Mouse (Mus musculus) liver, embryonic 12.5 days (tissue): ENCODE data around the gene Rpl28. TPM values are rescaled to one million over a fixed set of nuclear protein-coding genes. Genes with fewer than 3 reads are reported as not detected.
"Not testable (repeated sequence)": the region's sequence is repeated elsewhere in the genome, so short reads cannot be mapped to it uniquely, and the experiment has no call there.

Experiments used
- ATAC-seq: fragments of 200-750 bp; cut with Nextera tagmentation; 2 replicates; pipeline ENCODE4 v1.8.0; 2017; ENCODE audit warnings: moderate number of reproducible peaks, mild to moderate bottlenecking, moderate library complexity
- H3K27ac ChIP-seq: fragments of 300-500 bp; sonication (generic); 2 replicates; pipeline ENCODE4 v1.5.1; 2016; ENCODE audit warnings: mild to moderate bottlenecking
- H3K27me3 ChIP-seq: fragments of 300-500 bp; sonication (generic); replicated peaks from 2 replicates; pipeline ENCODE4 v1.6.1; 2016; ENCODE audit warnings: mild to moderate bottlenecking, moderate library complexity
- H3K36me3 ChIP-seq: fragments of 300-500 bp; sonication (generic); 2 replicates; pipeline ENCODE4 v1.6.1; 2016; ENCODE audit warnings: mild to moderate bottlenecking, moderate library complexity
- H3K4me1 ChIP-seq: fragments of 300-500 bp; sonication (generic); 2 replicates; pipeline ENCODE4 v1.6.1; 2016
- H3K4me2 ChIP-seq: fragments of 300-500 bp; sonication (generic); 2 replicates; pipeline ENCODE4 v1.6.1; 2016; ENCODE audit warnings: mild to moderate bottlenecking, moderate library complexity
- H3K4me3 ChIP-seq: fragments of 300-500 bp; sonication (generic); 2 replicates; pipeline ENCODE4 v1.5.1; 2016; ENCODE audit warnings: mild to moderate bottlenecking, moderate library complexity
- H3K9ac ChIP-seq: fragments of 300-500 bp; sonication (generic); 2 replicates; pipeline ENCODE4 v1.6.1; 2016; ENCODE audit warnings: mild to moderate bottlenecking, moderate library complexity
- H3K9me3 ChIP-seq: fragments of 300-500 bp; sonication (generic); replicated peaks from 2 replicates; pipeline ENCODE4 v1.6.1; 2016; ENCODE audit warnings: mild to moderate bottlenecking, moderate library complexity
- WGBS: fragments of 180-500 bp; shearing (Covaris S2); methylation state at CpG from one replicate; pipeline ENCODE4 v1.1.7; 2016; ENCODE audit not compliant: insufficient replicate concordance; 5-methylcytosine and 5-hydroxymethylcytosine counted together
- polyA plus RNA-seq: library from polyadenylated mRNA; unstranded; fragments of >200 nt; fragmentation: Nextera tagmentation; extraction: Ambion mirVana; gene quantifications from 2 replicates; pipeline ENCODE4 v1.2.1, GENCODE M21; 2016

Rpl28 gene
- polyA plus RNA-seq, 1 experiment from 2014 or later = 413 TPM

GRCm38 (mm10) chr7:4789436-4789935 is 3.2 kb upstream of the Rpl28 start, which contains the start of gene Tmem238:
Gene Tmem238, minus strand, starts transcription at chr7:4789656.
- Histone ChIP-seq H3K9ac (peak within 1 kb of the TSS; percentile 93), H3K27ac (peak within 1 kb of the TSS; percentile 87), H3K4me2 (peak within 1 kb of the TSS; percentile 96), H3K4me1 (peaks cover 59% of the 10 kb centered on the region), H3K9me3 (no peaks in the 10 kb centered on the region), H3K36me3 (peaks cover 17% of the 10 kb centered on the region), H3K4me3 (peak within 1 kb of the TSS; percentile 81), H3K27me3 (no peaks in the 10 kb centered on the region)
- peak; percentile 30; the same call in 1 of the 2 replicates for ATAC-seq
- WGBS = 7% methylated on average over 40 of the region's 40 CpGs

GRCm38 (mm10) chr7:4793248-4793647 is 574 bp downstream of the Rpl28 start:
- peak overlapping the region; percentile 94 for H3K9ac ChIP-seq
- ATAC-seq = not testable (repeated sequence)

DNA sequence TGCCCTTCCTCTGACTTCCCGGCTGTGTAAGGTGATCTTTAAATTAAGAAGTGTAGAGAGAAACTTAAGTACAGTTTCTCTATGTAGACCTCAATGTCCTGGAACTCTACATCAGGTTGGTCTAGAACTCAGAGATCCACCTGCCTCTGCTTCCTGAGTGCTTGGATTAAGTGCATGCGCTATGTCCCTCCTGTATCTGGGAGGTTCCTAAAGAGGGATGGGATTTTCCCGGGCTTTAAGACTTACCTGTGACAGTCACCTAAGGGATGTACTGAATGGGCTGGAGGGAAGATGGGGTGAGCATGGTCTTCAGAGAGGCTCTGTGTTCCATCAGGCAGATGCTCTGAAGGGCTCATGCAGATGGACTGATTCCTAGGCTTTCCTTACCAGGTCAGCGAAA is 1.0 kb downstream of the Rpl28 start:
- no peak for ATAC-seq
- Histone ChIP-seq H3K4me1 (peaks cover 47% of the 10 kb centered on the region), H3K9me3 (no peaks in the 10 kb centered on the region), H3K27me3 (no peaks in the 10 kb centered on the region), H3K9ac (peak overlapping the region; percentile 94), H3K4me3 (peak overlapping the region; percentile 87), H3K36me3 (peaks cover 49% of the 10 kb centered on the region), H3K27ac (peak overlapping the region; percentile 96), H3K4me2 (peak overlapping the region; percentile 83)
- 17% methylated on average over 4 of the region's 4 CpGs for WGBS

More at GRCm38 (mm10) chr7:4793248-4793647, 574 bp downstream of the Rpl28 start:
- WGBS = under 1% methylated on average over 31 of the region's 31 CpGs
- Histone ChIP-seq H3K4me1 (peaks cover 51% of the 10 kb centered on the region), H3K4me3 (peak overlapping the region; percentile 87), H3K4me2 (peak overlapping the region; percentile 83), H3K36me3 (peaks cover 47% of the 10 kb centered on the region), H3K27ac (peak overlapping the region; percentile 96)
- H3K9me3 ChIP-seq, H3K27me3 ChIP-seq: not testable (repeated sequence)

DNA sequence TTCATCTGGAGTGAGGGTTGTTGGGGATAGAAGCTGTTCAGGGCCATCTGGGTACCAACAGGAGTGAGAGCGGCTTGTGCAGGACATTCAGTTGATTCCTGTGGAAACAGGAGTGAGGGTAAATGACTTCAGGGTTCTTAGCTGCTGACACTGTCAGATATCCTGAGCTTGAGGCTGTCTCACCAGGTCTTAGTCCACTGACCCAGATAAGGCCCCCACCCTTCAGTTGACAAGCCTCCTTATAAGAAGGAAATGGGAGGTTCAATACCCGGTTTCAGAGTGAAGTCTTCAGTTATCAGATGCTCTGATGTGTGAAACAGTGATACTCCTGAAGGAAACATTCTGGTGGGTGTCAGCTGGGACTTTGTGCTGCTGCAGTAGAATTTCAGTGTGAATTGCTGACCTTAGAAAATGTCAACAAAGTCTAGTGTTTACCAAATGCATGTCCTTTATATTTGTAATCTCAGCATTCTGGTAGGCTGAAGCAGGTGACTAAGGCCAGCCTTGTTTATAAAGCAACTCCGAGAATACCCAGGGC is 2.0 kb downstream of the Rpl28 start:
- H3K9me3 ChIP-seq = no peaks in the 10 kb centered on the region
- peak overlapping the region; percentile 96 for H3K27ac ChIP-seq
- H3K4me3 ChIP-seq = peak overlapping the region; percentile 87
- H3K9ac ChIP-seq = peak overlapping the region; percentile 94
- WGBS = 55% methylated on average over 3 of the region's 3 CpGs
- H3K4me1 ChIP-seq = peaks cover 40% of the 10 kb centered on the region
- peak overlapping the region; percentile 83 for H3K4me2 ChIP-seq
- no peak for ATAC-seq
- H3K27me3 ChIP-seq = no peaks in the 10 kb centered on the region
- peaks cover 49% of the 10 kb centered on the region for H3K36me3 ChIP-seq

DNA sequence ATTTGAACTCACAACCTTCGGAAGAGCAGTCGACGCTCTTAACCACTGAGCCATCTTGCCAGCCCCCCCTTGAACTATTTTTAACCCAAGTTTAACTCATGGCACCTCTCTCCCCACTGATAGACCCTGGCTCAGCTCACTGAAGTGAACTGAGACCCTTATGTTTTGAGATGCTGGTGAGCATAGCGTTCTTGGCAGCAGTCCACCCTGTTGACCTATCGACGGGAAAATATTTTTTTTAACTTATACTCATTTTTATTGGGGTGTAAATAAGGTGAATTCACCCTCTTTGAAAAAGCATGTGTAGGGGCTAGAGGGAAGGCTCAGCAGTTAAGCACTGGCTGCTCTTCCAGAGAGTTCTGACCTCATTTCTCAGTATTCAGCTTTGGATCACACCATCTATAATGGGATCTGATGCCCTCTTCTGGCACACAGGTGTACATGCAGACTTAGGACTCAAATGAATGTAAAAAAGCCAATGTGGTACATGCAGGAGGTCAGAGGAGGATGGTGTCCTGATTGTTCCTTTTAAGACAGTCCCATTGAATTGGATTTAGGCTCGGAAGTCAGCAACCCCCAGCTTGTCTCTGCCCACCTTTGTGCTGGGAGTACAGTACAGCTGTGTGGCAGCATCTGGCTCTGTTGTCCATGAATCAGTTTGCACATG is 3.2 kb downstream of the Rpl28 start:
- no peak for ATAC-seq
- Histone ChIP-seq H3K27me3 (no peaks in the 10 kb centered on the region), H3K4me2 (no peak overlapping the region), H3K9ac (no peak overlapping the region), H3K4me3 (no peak overlapping the region), H3K36me3 (peaks cover 49% of the 10 kb centered on the region), H3K27ac (peak overlapping the region; percentile 52), H3K4me1 (peaks cover 34% of the 10 kb centered on the region), H3K9me3 (no peaks in the 10 kb centered on the region)
- WGBS = 61% methylated on average over 7 of the region's 7 CpGs

DNA sequence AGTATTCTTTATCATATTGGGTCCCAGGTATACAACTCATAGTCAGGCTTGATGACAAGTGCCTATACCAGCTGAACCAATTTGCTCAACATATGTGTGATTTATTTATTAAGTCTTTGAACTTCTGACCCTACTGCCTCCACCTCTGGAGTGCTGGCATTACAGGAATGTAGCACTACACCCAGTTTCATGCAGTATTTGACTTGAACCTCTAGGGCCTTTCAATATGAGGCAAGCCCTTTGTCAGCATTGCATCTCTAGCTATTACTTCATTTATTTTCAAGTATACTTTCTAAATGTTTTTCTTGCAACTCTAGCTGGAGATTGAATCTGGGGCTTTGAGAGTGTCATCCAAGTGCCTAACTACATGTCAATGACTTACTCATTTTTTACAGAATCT is 9.6 kb downstream of the Rpl28 start:
- peaks cover 60% of the 10 kb centered on the region for H3K36me3 ChIP-seq
- H3K27me3 ChIP-seq = no peaks in the 10 kb centered on the region
- no peak overlapping the region for H3K9ac ChIP-seq
- H3K4me3 ChIP-seq = no peak overlapping the region
- no peak overlapping the region for H3K27ac ChIP-seq
- H3K4me2 ChIP-seq = no peak overlapping the region
- ATAC-seq = no peak
- no peaks in the 10 kb centered on the region for H3K9me3 ChIP-seq
- peaks cover 15% of the 10 kb centered on the region for H3K4me1 ChIP-seq

DNA sequence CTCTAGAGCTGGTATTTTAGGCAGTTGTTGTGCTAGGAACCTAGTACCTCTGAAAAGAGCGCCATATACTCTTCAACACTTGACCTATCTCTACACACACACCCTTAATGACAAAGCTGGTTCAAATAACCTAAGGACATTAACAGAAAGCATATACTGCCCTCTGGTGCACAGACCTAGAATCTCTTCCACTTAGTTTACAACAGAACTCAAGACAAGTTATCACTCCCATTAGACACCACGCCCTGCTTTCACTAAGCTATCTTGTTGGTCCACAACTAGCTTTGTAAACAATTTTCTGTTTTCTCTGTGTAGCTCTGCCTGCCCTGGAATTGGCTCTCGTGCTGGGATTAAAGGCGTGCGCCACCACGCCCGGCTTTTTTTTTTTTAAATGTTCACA is 14.0 kb downstream of the Rpl28 start:
- WGBS = 57% methylated on average over 7 of the region's 7 CpGs
- peak; percentile 87 for ATAC-seq
- H3K27ac ChIP-seq = peak overlapping the region; percentile 88
- no peaks in the 10 kb centered on the region for H3K9me3 ChIP-seq
- H3K4me1 ChIP-seq = peaks cover 51% of the 10 kb centered on the region
- H3K9ac ChIP-seq = no peak overlapping the region
- peak overlapping the region; percentile 28 for H3K4me2 ChIP-seq
- H3K36me3 ChIP-seq = peaks cover 85% of the 10 kb centered on the region
- H3K27me3 ChIP-seq = no peaks in the 10 kb centered on the region
- H3K4me3 ChIP-seq = no peak overlapping the region

DNA sequence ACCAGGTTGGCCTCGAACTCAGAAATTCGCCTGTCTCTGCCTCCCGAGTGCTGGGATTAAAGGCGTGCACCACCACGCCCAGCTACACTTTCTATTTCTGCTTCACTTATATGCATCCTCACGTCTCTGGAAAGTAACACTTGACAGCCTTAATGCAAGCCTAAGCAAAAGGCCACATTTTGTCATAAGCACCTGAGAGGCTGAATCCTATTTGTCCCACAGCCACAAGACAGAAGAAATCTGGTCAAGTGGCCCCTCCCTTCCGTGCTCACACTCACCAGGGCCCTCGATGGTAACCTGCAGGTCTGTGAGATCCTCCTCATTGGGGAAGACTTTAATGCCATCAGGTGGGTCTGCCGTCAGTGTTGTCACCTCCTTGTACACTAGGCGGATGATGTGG is 18.5 kb downstream of the Rpl28 start:
- peak overlapping the region; percentile 89 for H3K27ac ChIP-seq
- peak overlapping the region; percentile 98 for H3K9ac ChIP-seq
- peaks cover 52% of the 10 kb centered on the region for H3K36me3 ChIP-seq
- H3K4me1 ChIP-seq = peaks cover 56% of the 10 kb centered on the region
- H3K4me3 ChIP-seq = peak overlapping the region; percentile 90
- H3K9me3 ChIP-seq, H3K27me3 ChIP-seq, ATAC-seq: not testable (repeated sequence)
- H3K4me2 ChIP-seq = peak overlapping the region; percentile 78
- 17% methylated on average over 10 of the region's 10 CpGs for WGBS

- peak overlapping the region; percentile 98 for H3K9ac ChIP-seq
- no peaks in the 10 kb centered on the region for H3K9me3 ChIP-seq
- no peaks in the 10 kb centered on the region for H3K27me3 ChIP-seq
- WGBS = under 1% methylated on average over 28 of the region's 36 CpGs
- no peak; the same call in 1 of the 2 replicates for ATAC-seq
- peak overlapping the region; percentile 89 for H3K27ac ChIP-seq
- peak overlapping the region; percentile 78 for H3K4me2 ChIP-seq
- peaks cover 49% of the 10 kb centered on the region for H3K4me1 ChIP-seq
- H3K36me3 ChIP-seq = peaks cover 44% of the 10 kb centered on the region
- peak overlapping the region; percentile 90 for H3K4me3 ChIP-seq
Measured at GRCm38 (mm10) chr7:4811842-4812302, 19.2 kb downstream of the Rpl28 start.

DNA sequence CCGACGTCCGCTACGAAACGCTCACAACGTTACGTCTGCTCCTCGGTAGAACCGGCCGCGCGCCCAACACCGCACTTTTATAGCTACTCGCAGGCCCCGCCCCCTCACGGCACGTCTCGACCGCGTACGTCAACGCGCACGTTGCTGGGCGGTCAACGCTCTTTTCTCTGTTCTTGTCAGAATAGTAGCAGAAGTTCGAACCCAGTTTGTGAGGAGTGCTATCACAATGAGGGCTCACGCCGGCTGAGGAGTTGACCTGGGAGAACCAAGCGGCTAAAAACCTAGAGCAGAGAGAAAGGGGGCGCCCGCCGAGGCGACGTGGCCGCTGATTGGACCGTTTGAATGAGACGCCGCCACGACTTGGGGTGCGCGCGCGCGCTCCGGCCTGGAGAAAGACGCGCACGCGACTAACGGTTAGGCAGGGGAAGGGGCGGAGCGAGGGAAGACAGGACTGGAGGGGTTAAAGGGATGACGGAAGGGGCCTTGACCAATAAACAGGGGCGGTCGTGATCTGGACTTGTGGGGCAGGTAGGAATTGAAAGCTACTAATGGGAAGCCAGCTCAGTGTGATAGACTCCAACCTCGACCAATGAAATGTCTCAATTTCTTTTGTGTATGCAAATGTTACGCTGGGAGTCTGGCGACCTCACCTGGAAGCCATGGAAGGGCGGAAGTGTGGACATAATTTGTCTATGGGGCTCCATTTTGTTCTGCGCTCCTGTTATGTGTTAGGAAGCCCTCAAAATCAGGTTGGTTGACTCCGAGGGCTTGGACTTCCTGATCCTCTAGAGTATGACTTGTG is 19.8 kb downstream of the Rpl28 start, which contains the start of gene Ube2s:
Gene Ube2s, minus strand, starts transcription at position 288 of the 802 bp plus-strand sequence.
- H3K4me3 ChIP-seq = peak within 1 kb of the TSS; percentile 90
- H3K36me3 ChIP-seq = peaks cover 38% of the 10 kb centered on the region
- WGBS = under 1% methylated on average over 62 of the region's 62 CpGs
- ATAC-seq = peak; percentile 98
- 0 out of 2 replicates have a peak, but pooled peaks cover 4% of the 10 kb centered on the region for H3K27me3 ChIP-seq
- H3K4me2 ChIP-seq = peak within 1 kb of the TSS; percentile 78
- H3K9ac ChIP-seq = peak within 1 kb of the TSS; percentile 98
- peak within 1 kb of the TSS; percentile 89 for H3K27ac ChIP-seq
- H3K4me1 ChIP-seq = peaks cover 42% of the 10 kb centered on the region
- H3K9me3 ChIP-seq = no peaks in the 10 kb centered on the region

- ATAC-seq = no peak; the same call in 1 of the 2 replicates
- peak overlapping the region; percentile 90 for H3K4me3 ChIP-seq
- H3K27ac ChIP-seq = peak overlapping the region; percentile 89
- H3K27me3 ChIP-seq = 0 out of 2 replicates have a peak, but pooled peaks cover 4% of the 10 kb centered on the region
- peak overlapping the region; percentile 77 for H3K9ac ChIP-seq
- no peaks in the 10 kb centered on the region for H3K9me3 ChIP-seq
- H3K4me1 ChIP-seq = peaks cover 37% of the 10 kb centered on the region
- WGBS = 15% methylated on average over 8 of the region's 8 CpGs
- peak overlapping the region; percentile 78 for H3K4me2 ChIP-seq
- H3K36me3 ChIP-seq = peaks cover 33% of the 10 kb centered on the region
Measured at GRCm38 (mm10) chr7:4813105-4813791, 20.6 kb downstream of the Rpl28 start.
